In the genomic region with DNA sequence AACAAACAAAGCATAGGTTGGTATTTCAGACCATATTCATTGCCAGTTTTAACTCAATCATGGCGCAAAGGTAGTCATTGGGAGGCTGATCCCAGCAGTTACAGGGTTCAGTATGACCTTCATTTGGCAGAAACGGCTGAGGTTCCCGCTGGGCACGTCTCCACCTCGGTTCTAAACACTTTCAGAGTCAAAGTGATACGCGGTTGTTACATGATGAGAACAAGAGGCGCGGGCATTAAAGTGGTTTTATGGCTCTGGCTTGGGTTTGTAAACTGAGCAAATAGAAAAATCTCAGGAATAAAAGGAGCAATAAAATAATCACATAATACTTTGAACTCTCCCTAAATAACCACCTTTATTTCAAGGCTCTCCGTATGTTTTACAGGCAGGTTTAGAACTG, we compare ENCODE assay signal across 26 mouse cellular contexts.
"Had no signal": no experiment of that assay in that cellular context is flagged by ENCODE, and none has a peak within 500 bp of the region (broad histone marks: within the 10 kb centered on the region; RNA-seq: fewer than 3 reads in every experiment).

No protein-coding gene starts in this region.

- H3K4me2 ChIP-seq: heart, embryonic 11.5 days; heart, embryonic 13.5 days; heart, embryonic 15.5 days; hindbrain, embryonic 13.5 days; hindbrain, embryonic 15.5 days; kidney, embryonic 15.5 days; limb, embryonic 13.5 days; limb, embryonic 15.5 days; liver, embryonic 12.5 days had no signal

- H3K9ac ChIP-seq: heart, embryonic 13.5 days; heart, embryonic 15.5 days; hindbrain, embryonic 13.5 days; hindbrain, embryonic 15.5 days; kidney, embryonic 15.5 days; limb, embryonic 13.5 days; limb, embryonic 15.5 days; liver, embryonic 12.5 days had no signal

- H3K36me3 ChIP-seq: heart, embryonic 13.5 days; heart, embryonic 15.5 days; hindbrain, embryonic 13.5 days; hindbrain, embryonic 15.5 days; kidney, embryonic 15.5 days; limb, embryonic 13.5 days; limb, embryonic 15.5 days; liver, embryonic 12.5 days had no signal

- H3K27ac ChIP-seq: gastrocnemius, adult 2 months; heart, adult 2 months; heart, embryonic 13.5 days; heart, embryonic 15.5 days; hindbrain, embryonic 13.5 days; hindbrain, embryonic 15.5 days; hindbrain, postnatal 0 days; kidney, embryonic 15.5 days; kidney, postnatal 0 days; layer of hippocampus, adult 2 months; limb, embryonic 13.5 days; limb, embryonic 15.5 days; liver, embryonic 12.5 days had no signal

- H3K27me3 ChIP-seq: hindbrain, embryonic 13.5 days; hindbrain, embryonic 15.5 days; kidney, embryonic 15.5 days; limb, embryonic 13.5 days; limb, embryonic 15.5 days; liver, embryonic 12.5 days had no signal

- DNase-seq: gastrocnemius, adult 2 months; gastrocnemius, postnatal 14 days; gastrocnemius, postnatal 36 days; heart, adult 11 months; heart, adult 2 months; heart, postnatal 14 days; heart, postnatal 36 days; kidney, adult 11 months; kidney, adult 2 months; kidney, adult 9 months; kidney, postnatal 14 days; kidney, postnatal 36 days; left cerebral cortex, postnatal 4 days had no signal

- H3K9me3 ChIP-seq: heart, embryonic 13.5 days; heart, embryonic 15.5 days; hindbrain, embryonic 13.5 days; hindbrain, embryonic 15.5 days; kidney, embryonic 15.5 days; limb, embryonic 13.5 days; limb, embryonic 15.5 days; liver, embryonic 12.5 days had no signal

- ATAC-seq: forebrain, embryonic 16.5 days; hindbrain, postnatal 0 days; liver, embryonic 12.5 days had no signal

- H3K4me3 ChIP-seq: gastrocnemius, adult 2 months; heart, adult 2 months; heart, embryonic 13.5 days; heart, embryonic 15.5 days; hindbrain, embryonic 13.5 days; hindbrain, embryonic 15.5 days; kidney, embryonic 15.5 days; layer of hippocampus, adult 2 months; limb, embryonic 13.5 days; limb, embryonic 15.5 days; liver, embryonic 12.5 days had no signal
